Mouse (Mus musculus) lung, postnatal 0 days (tissue): ENCODE results near the gene Use1. TPM values are rescaled to one million over a fixed set of nuclear protein-coding genes. Genes with fewer than 3 reads are reported as not detected.
"Not testable (repeated sequence)": the region's sequence is repeated elsewhere in the genome, so short reads cannot be mapped to it uniquely, and the experiment has no call there.

ENCODE experiments used
- ATAC-seq: fragments of 200-750 bp; cut with Nextera tagmentation; 2 replicates; pipeline ENCODE4 v1.8.0; 2017; ENCODE audit warnings: moderate library complexity
- DNase-seq: peaks from one replicate; pipeline ENCODE4 v3.0.0-alpha.2; 2016; ENCODE audit warnings: low spot score
- H3K27ac ChIP-seq: fragments of 300-500 bp; sonication (generic); 2 replicates; pipeline ENCODE4 v1.5.1; 2014; ENCODE audit warnings: antibody characterized with exemption, mild to moderate bottlenecking, low read length, mixed read lengths
- H3K27me3 ChIP-seq: fragments of 300-500 bp; sonication (generic); replicated peaks from 2 replicates; pipeline ENCODE4 v1.6.1; 2014; ENCODE audit warnings: low read length, mixed read lengths; ENCODE audit not compliant: insufficient read depth
- H3K36me3 ChIP-seq: fragments of 300-500 bp; sonication (generic); 2 replicates; pipeline ENCODE4 v1.6.1; 2014; ENCODE audit warnings: low read length, mixed read lengths; ENCODE audit not compliant: insufficient read depth
- H3K4me1 ChIP-seq: fragments of 300-500 bp; sonication (generic); 2 replicates; pipeline ENCODE4 v1.6.1; 2014; ENCODE audit warnings: antibody characterized with exemption, low read depth, low read length, mixed read lengths; ENCODE audit not compliant: insufficient read depth
- H3K4me2 ChIP-seq: fragments of 300-500 bp; sonication (generic); replicated peaks from 2 replicates; pipeline ENCODE4 v1.6.1; 2014; ENCODE audit warnings: low read depth, mild to moderate bottlenecking, low read length, moderate library complexity, mixed read lengths
- H3K4me3 ChIP-seq: fragments of 300-500 bp; sonication (generic); 2 replicates; pipeline ENCODE4 v1.5.1; 2014; ENCODE audit warnings: low read depth, low read length
- H3K9ac ChIP-seq: fragments of 300-500 bp; sonication (generic); replicated peaks from 2 replicates; pipeline ENCODE4 v1.6.1; 2014; ENCODE audit warnings: low read depth, mild to moderate bottlenecking
- H3K9me3 ChIP-seq: fragments of 300-500 bp; sonication (generic); 2 replicates; pipeline ENCODE4 v1.6.1; 2016; ENCODE audit warnings: low read length, mixed read lengths
- CTCF ChIP-seq: IDR thresholded peaks from 2 replicates; pipeline ENCODE4 v1.5.1; 2016; ENCODE audit warnings: antibody characterized with exemption, mild to moderate bottlenecking
- EP300 ChIP-seq: IDR thresholded peaks from 2 replicates; pipeline ENCODE4 v1.6.1; 2016; ENCODE audit warnings: antibody characterized with exemption, mild to moderate bottlenecking, control low read depth
- WGBS: fragments of 180-500 bp; shearing (Covaris S2); extraction: QIAGEN DNeasy Blood & Tissue Kit; methylation state at CpG from one replicate; pipeline ENCODE4 v1.1.7; 2014; 5-methylcytosine and 5-hydroxymethylcytosine counted together
- polyA plus RNA-seq: library from polyadenylated mRNA; unstranded; fragments of >200 nt; fragmentation: Nextera tagmentation; extraction: Ambion mirVana; gene quantifications from 2 replicates; pipeline ENCODE4 v1.2.1, GENCODE M21; 2015

Gene Use1
- 136 and 139 TPM in 2 replicates for polyA plus RNA-seq

DNA sequence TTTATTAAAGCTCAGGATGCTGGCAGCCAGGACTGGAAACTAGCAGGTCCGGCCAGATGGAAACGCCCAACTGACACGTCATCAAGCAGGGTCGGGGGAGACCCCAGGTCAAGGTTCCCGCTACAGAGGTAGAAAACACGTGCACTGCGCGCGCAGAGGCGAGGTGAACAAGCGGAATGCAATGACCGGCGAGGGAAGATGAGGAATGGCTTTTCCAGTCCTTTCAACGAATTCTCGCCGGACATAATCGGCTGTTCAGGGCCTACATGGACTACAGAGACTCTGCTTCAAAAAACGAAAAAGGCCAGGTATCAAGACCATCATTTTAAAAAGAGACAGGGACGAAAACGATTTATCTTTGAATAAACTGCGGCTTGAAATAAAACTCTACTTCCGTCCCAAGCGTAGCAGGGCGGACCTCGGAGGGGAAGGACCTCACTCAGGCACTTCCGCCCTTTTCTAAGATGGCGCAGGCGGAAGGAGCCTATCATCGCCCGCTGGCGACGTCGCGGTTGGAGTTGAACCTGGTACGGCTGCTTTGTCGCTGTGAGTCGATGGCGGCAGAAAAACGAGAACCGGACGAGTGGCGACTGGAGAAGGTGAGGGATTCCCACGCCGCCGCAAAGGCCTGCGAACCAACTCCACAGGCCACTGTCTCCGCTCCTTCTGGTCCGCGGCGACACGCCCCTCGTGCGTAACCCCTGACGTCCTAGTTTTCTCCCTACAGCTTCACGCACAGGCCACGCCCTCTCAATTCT lies at the start of gene Use1:
Gene Use1 (plus strand): TSS at position 78 of the 758 bp plus-strand sequence.
- Histone ChIP-seq H3K27me3 (no peaks in the 10 kb centered on the region), H3K4me1 (peaks cover 5% of the 10 kb centered on the region), H3K27ac (peak within 1 kb of the TSS; percentile 91), H3K9ac (peak within 1 kb of the TSS; percentile 57), H3K36me3 (0 out of 2 replicates have a peak, but pooled peaks cover 5% of the 10 kb centered on the region), H3K4me3 (peak within 1 kb of the TSS; percentile 67), H3K4me2 (peak within 1 kb of the TSS; percentile 62), H3K9me3 (no peaks in the 10 kb centered on the region)
- under 1% methylated on average over 56 of the region's 56 CpGs for WGBS
- peak; percentile 99 for DNase-seq
- TF ChIP-seq EP300, result peak; percentile 63
- TF ChIP-seq CTCF, result 0 out of 2 replicates have a peak, but pooled peaks have one; percentile 1
- peak; percentile 76 for ATAC-seq

GRCm38 (mm10) chr8:71318610-71319009 lies 48.0 kb upstream of the Use1 start:
- peaks cover 14% of the 10 kb centered on the region; the same call in 1 of the 2 replicates for H3K36me3 ChIP-seq
- WGBS, result 91% methylated on average over 5 of the region's 5 CpGs
- H3K4me2 ChIP-seq, H3K9me3 ChIP-seq, DNase-seq, H3K27ac ChIP-seq, H3K9ac ChIP-seq, H3K4me1 ChIP-seq, ATAC-seq, H3K4me3 ChIP-seq, H3K27me3 ChIP-seq: not testable (repeated sequence)

- not testable (repeated sequence) for H3K27ac ChIP-seq, H3K9me3 ChIP-seq, H3K4me3 ChIP-seq, DNase-seq, H3K9ac ChIP-seq, H3K27me3 ChIP-seq, H3K4me2 ChIP-seq, H3K4me1 ChIP-seq, ATAC-seq
- peaks cover 23% of the 10 kb centered on the region for H3K36me3 ChIP-seq
- 92% methylated on average over 2 of the region's 2 CpGs for WGBS
Observed at GRCm38 (mm10) chr8:71319760-71320159, 46.9 kb upstream of the Use1 start.

DNA sequence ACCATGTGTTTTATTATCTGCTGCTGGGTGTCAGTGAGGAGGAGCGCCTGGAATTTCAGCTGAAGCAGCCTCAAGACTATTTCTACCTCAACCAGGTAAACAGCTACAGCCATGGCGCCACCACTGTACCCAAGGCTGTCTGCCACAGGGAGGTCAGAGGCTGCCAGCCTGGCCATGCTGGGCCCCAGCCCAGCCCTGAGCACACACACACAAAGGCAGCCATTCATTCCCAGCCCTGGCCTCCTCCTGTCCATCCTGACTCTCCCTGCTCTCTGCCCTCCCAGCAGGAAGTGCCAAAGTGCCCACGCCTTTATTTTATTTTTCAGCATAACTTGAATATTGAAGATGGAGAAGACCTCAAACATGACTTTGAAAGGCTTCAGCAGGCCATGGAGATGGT lies 43.7 kb upstream of the Use1 start:
- no peak overlapping the region for H3K27ac ChIP-seq
- no peak overlapping the region for H3K4me2 ChIP-seq
- no peak for ATAC-seq
- no peaks in the 10 kb centered on the region for H3K9me3 ChIP-seq
- WGBS, result 89% methylated on average over 3 of the region's 3 CpGs
- no peak overlapping the region for H3K9ac ChIP-seq
- no peak overlapping the region for H3K4me3 ChIP-seq
- TF ChIP-seq EP300 (no peak), CTCF (no peak)
- no peaks in the 10 kb centered on the region for H3K27me3 ChIP-seq
- H3K36me3 ChIP-seq, result peaks cover 32% of the 10 kb centered on the region
- DNase-seq, result no peak
- no peaks in the 10 kb centered on the region for H3K4me1 ChIP-seq

GRCm38 (mm10) chr8:71324848-71325247 lies 41.8 kb upstream of the Use1 start:
- Histone ChIP-seq H3K9me3 (no peaks in the 10 kb centered on the region), H3K4me1 (no peaks in the 10 kb centered on the region), H3K27ac (no peak overlapping the region), H3K9ac (no peak overlapping the region), H3K27me3 (no peaks in the 10 kb centered on the region), H3K4me2 (no peak overlapping the region), H3K36me3 (peaks cover 42% of the 10 kb centered on the region), H3K4me3 (no peak overlapping the region)
- 73% methylated on average over 1 of the region's 1 CpGs for WGBS
- ATAC-seq (0 out of 2 replicates have a peak, but pooled peaks have one; percentile 58), DNase-seq (peak; percentile 40)
- TF ChIP-seq CTCF, result peak; percentile 65
- TF ChIP-seq EP300, result no peak

DNA sequence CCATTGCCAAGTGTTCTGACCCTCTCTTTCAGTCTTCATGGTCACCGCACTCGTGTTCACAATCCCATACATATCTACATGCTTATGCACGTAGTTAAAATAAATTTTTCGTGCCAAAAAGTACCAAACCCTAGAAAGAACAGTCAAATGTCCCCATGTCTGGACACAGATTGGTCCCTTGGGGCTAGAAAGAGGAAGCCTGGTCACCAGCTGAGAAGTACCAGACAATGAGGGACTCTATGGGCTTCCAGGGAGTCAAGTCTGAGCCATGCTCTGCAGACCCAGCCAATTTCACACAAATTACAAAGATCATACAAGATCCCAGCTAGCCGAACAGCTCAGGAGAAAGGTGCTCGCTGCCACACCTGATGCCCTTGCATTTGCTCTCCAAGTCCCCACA lies 28.8 kb upstream of the Use1 start:
- H3K4me3 ChIP-seq, H3K27ac ChIP-seq, DNase-seq, ATAC-seq, H3K27me3 ChIP-seq, H3K4me2 ChIP-seq, H3K9me3 ChIP-seq, H3K9ac ChIP-seq, H3K4me1 ChIP-seq: not testable (repeated sequence)
- peaks cover 17% of the 10 kb centered on the region; the same call in 1 of the 2 replicates for H3K36me3 ChIP-seq
- WGBS, result 93% methylated on average over 6 of the region's 6 CpGs
